Mouse (Mus musculus): ENCODE data around the gene Taf3. TPM values are rescaled to one million over a fixed set of nuclear protein-coding genes. Genes with fewer than 3 reads are reported as not detected.

Taf3 gene
- polyA plus RNA-seq, 1 experiment: 2.7 TPM

DNA sequence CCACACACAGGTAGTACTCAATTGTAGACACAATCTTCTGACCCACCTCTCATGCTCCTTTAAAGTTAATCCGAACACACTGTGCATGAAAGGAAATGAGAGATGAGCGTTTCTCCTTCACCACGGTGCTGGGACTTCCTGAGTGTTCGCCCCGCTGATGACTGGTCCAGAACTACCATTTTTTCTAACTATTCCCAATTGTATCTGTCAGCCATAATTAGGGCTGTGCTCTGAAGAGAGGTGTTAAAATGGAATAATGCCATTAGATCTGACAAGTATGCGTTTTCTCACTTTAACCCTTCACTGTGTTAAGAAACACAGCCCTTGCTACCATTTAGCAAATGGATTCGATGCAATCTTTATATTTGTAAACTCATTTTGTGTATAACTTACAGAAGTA, 18.6 kb downstream of the Taf3 start:
- no peak for TF ChIP-seq TAL1 (IDR thresholded peaks at IDR 0.05; ENCODE audit: low read length)
- TF ChIP-seq GATA1 (IDR thresholded peaks at IDR 0.05; ENCODE audit: low read length): no peak
- Histone ChIP-seq H3K4me1 (ENCODE audit: control insufficient read depth) (peaks cover 4% of the 10 kb centered on the region; the same call in 1 of the 2 replicates), H3K36me3 (ENCODE audit: control insufficient read depth) (no peaks in the 10 kb centered on the region), H3K27me3 (ENCODE audit: control insufficient read depth) (no peaks in the 10 kb centered on the region), H3K4me3 (replicated peaks) (no peak overlapping the region), H3K9me3 (ENCODE audit: control insufficient read depth, low read length) (no peaks in the 10 kb centered on the region)

DNA sequence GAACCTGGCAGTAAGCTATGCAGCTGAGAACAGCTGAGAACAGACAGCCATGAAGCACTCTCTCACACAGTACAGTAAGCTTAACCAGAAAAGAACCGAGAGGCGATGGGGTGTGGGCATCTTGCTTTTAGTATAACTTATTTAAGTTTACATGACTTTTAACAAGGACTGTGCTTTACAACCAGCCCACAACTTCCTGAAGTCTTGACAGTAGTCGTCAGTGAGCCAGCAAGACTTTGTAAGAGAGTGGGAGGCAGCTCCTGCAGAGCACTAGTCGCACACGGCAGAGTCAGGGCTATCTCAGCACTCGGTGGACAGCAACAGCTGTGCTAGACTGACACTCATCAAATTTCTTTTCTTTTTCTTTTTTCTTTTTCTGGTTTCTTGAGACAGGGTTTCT, 24.1 kb downstream of the Taf3 start:
- Histone ChIP-seq H3K4me3 (replicated peaks) (no peak overlapping the region), H3K36me3 (ENCODE audit: control insufficient read depth) (no peaks in the 10 kb centered on the region), H3K9me3 (ENCODE audit: control insufficient read depth, low read length) (no peaks in the 10 kb centered on the region), H3K4me1 (ENCODE audit: control insufficient read depth) (peaks cover under 1% of the 10 kb centered on the region; the same call in 1 of the 2 replicates), H3K27me3 (ENCODE audit: control insufficient read depth) (no peaks in the 10 kb centered on the region)
- TF ChIP-seq TAL1 (IDR thresholded peaks at IDR 0.05; ENCODE audit: low read length) (no peak), GATA1 (IDR thresholded peaks at IDR 0.05; ENCODE audit: low read length) (no peak)

DNA sequence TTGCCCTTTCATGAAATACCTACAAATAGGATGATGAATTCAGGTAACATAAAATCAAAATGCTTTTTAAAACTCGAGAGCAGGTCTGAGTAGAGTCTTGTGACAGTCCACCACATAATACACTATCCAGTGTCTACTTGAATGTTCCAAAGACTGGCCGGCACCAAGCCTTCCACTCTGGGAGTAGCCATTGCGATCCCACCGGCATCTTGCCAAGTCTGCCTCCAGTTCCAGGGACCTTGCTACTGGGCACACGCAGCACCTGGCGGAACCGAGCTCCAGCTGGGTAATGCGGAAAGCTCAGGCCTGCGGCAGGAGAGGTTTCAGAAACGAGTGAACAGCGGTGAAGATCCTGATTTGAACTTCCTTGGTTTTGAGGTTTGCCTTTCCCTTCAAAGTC, 27.1 kb downstream of the Taf3 start:
- Histone ChIP-seq H3K27me3 (ENCODE audit: control insufficient read depth) (no peaks in the 10 kb centered on the region), H3K9me3 (ENCODE audit: control insufficient read depth, low read length) (no peaks in the 10 kb centered on the region), H3K4me1 (ENCODE audit: control insufficient read depth) (peaks cover 3% of the 10 kb centered on the region; the same call in 1 of the 2 replicates), H3K4me3 (replicated peaks) (no peak overlapping the region), H3K36me3 (ENCODE audit: control insufficient read depth) (no peaks in the 10 kb centered on the region)
- no peak for TF ChIP-seq TAL1 (IDR thresholded peaks at IDR 0.05; ENCODE audit: low read length)
- TF ChIP-seq GATA1 (IDR thresholded peaks at IDR 0.05; ENCODE audit: low read length): no peak

DNA sequence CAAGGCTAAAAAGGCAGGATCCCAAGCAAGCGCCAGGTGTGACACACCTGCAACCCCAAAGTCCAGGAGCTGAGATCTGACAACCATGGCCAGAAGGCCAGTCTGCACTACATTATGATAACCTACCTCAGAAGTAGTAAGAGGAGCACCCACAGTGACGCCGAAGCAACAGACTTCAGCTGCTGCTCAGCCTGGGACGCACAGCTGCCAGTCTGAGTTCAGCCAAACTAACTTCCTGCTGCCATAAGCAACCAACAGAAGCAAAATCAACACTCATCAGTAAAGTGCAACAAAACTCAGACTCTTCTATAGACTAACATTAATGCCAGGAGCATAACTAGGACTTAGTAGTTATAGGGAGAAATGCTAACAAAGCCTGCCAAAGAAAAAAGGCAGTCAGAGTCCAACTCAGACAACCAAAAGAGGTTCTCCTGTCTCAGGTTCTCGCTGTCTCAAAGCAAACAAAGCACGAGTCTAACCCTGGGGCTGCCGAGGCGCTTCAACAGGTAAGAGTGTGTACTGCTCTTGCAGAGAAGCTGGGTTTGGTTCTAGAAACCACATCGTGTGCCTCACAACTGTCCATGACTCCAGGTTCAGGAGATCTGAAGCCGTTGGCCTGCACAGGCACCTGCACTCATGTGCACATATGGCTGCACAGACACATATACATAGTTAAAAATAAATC, 33.3 kb downstream of the Taf3 start:
- Histone ChIP-seq H3K27me3 (ENCODE audit: control insufficient read depth) (no peaks in the 10 kb centered on the region), H3K4me3 (replicated peaks) (no peak overlapping the region), H3K36me3 (ENCODE audit: control insufficient read depth) (no peaks in the 10 kb centered on the region), H3K4me1 (ENCODE audit: control insufficient read depth) (peaks cover 7% of the 10 kb centered on the region), H3K9me3 (ENCODE audit: control insufficient read depth, low read length) (no peaks in the 10 kb centered on the region)
- TF ChIP-seq GATA1 (IDR thresholded peaks at IDR 0.05; ENCODE audit: low read length) (no peak), TAL1 (IDR thresholded peaks at IDR 0.05; ENCODE audit: low read length) (no peak)

DNA sequence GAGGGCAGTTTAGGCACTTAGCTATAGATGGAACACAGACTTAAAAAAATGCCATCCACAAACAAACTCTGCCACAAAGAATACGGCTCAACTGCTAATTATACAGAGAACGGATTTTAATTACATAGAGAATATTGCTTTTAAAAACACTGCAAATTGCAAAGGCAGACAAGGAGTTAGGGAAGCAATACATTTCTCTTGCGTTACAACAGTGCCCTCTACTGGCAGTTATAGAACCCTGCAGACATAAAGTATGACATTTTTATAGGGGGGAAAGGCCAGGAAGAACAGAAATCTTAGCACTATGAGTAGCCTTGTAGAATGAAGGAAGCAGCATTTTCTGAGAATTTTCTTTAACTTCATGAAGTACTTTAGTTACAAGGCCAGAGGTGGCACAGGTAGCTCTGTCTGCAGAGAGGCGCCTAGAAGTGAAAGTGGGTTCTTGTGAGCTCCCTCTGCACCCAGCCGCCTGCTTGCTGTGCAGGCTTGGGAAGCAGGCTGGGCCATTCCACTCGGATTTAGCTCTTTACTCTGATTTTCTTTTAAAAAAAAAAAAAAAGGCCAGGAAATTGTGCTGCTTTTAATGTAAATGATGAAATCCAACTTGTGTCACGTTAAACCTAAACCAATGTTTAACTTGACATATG, 38.0 kb downstream of the Taf3 start:
- Histone ChIP-seq H3K27me3 (ENCODE audit: control insufficient read depth) (no peaks in the 10 kb centered on the region), H3K9me3 (ENCODE audit: control insufficient read depth, low read length) (no peaks in the 10 kb centered on the region), H3K4me1 (ENCODE audit: control insufficient read depth) (peaks cover 26% of the 10 kb centered on the region), H3K4me3 (replicated peaks) (no peak overlapping the region), H3K36me3 (ENCODE audit: control insufficient read depth) (no peaks in the 10 kb centered on the region)
- TF ChIP-seq TAL1 (IDR thresholded peaks at IDR 0.05; ENCODE audit: low read length): no peak

DNA sequence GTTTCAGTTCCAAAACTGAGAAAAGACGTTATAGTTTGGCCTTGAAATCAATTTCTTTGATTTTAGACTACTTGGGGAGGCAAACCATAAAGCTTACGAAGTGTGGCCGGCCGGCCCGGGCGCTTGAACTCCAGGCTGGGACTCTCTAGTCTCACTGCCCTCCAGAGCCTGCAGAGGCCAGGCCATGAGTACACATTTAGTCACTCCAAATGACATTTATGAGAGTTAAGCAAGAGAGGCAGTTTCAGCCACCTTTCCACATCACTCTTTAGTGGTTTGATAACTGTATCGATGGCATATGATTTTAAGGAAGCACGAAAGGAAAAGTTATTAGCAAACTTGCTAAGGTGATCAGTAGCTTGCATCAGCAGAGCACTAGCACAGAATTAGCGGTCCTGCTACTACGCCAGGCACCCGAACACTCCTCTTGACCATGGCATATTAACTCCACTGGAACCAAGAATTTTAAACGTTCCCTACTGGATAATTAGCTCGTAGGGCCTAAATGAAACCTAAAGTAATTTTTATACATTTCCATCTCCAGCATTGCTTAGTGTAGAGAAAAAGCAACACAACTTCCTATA, 38.6 kb downstream of the Taf3 start:
- H3K9me3 ChIP-seq (ENCODE audit: control insufficient read depth, low read length): no peaks in the 10 kb centered on the region
- H3K4me1 ChIP-seq (ENCODE audit: control insufficient read depth): peaks cover 24% of the 10 kb centered on the region
- H3K4me3 ChIP-seq (replicated peaks): no peak overlapping the region
- H3K27me3 ChIP-seq (ENCODE audit: control insufficient read depth): no peaks in the 10 kb centered on the region
- H3K36me3 ChIP-seq (ENCODE audit: control insufficient read depth): no peaks in the 10 kb centered on the region
- no peak for TF ChIP-seq GATA1 (IDR thresholded peaks at IDR 0.05; ENCODE audit: low read length)
- TF ChIP-seq TAL1 (IDR thresholded peaks at IDR 0.05; ENCODE audit: low read length): no peak

DNA sequence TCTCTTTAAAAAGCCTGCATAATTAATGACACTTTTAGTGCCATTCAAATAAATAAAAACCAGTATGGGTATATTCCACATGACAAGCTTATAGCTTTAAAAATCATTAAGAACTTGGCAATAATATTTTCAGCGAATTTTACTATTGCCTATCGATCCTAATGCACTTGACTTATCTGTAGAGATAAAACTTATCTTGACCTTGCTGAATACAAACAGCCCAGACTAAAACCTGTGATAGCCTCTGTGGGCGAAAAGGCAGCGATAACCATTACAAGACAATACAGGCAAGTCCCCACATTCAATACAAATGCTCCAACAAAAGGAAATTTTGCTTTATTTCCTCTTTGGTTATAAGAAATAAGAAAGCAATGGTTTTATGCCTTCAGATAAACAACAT, 39.8 kb downstream of the Taf3 start:
- H3K4me1 ChIP-seq (ENCODE audit: control insufficient read depth): peaks cover 22% of the 10 kb centered on the region
- no peaks in the 10 kb centered on the region for H3K36me3 ChIP-seq (ENCODE audit: control insufficient read depth)

DNA sequence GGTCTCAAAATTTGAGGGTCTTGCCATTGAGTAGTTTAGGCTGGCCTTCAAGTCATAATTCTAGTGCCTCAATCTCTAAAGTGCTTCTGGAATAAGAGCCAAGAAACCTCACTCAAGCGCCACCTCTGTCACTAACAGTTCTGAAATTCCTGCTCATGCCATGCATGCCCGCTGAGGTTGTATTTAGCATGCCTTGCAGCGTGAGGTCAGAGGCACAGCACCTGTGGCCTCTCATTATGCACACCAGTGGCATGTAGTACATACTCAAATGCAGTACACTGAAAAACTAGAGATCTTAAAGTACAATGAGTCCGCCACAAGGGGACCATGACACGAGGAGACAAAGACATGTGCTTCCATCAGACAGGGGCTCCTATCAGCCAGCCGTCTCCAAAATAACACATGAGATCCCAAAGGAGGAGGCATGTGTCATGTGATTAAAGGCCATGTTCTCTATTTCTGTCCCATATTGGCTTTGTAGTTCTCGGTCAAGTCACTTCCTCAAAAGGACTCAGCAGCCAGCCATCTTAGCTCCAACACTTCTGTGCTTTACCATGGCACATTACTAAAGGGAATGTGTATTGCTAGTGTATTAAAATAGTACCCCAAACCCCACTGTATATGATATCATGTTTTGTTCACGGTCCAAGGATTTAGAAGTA, 43.3 kb downstream of the Taf3 start:
- peaks cover 2% of the 10 kb centered on the region; the same call in 1 of the 2 replicates for H3K36me3 ChIP-seq (ENCODE audit: control insufficient read depth)
- no peaks in the 10 kb centered on the region for H3K9me3 ChIP-seq (ENCODE audit: control insufficient read depth, low read length)
- TF ChIP-seq TAL1 (IDR thresholded peaks at IDR 0.05; ENCODE audit: low read length): no peak
- no peak overlapping the region for H3K4me3 ChIP-seq (replicated peaks)
- H3K27me3 ChIP-seq (ENCODE audit: control insufficient read depth): no peaks in the 10 kb centered on the region
- peaks cover 22% of the 10 kb centered on the region for H3K4me1 ChIP-seq (ENCODE audit: control insufficient read depth)

More for the DNA sequence above, 39.8 kb downstream of the Taf3 start:
- TF ChIP-seq TAL1 (IDR thresholded peaks at IDR 0.05; ENCODE audit: low read length): no peak
- no peaks in the 10 kb centered on the region for H3K9me3 ChIP-seq (ENCODE audit: control insufficient read depth, low read length)
- H3K27me3 ChIP-seq (ENCODE audit: control insufficient read depth): no peaks in the 10 kb centered on the region
- no peak overlapping the region for H3K4me3 ChIP-seq (replicated peaks)

DNA sequence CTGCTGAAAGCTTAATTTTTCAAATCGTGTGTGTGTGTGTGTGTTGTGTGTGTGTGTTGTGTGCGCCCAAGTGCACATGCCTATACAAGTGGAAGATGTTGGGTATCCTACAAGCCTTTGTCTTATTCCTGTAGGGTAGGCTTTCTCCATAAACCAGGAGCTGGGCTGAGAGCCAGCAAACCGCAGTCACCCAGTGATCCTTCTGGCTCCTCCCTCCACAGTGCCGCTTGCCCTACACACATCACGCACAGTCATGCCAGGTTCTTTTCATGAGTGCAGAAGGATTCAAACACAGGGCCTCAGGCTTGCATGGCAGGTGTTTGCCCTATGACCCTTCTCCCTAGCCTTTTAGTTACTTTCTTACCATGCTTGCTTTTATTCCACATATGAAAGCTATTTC, 45.0 kb downstream of the Taf3 start:
- Histone ChIP-seq H3K4me3 (replicated peaks) (no peak overlapping the region), H3K36me3 (ENCODE audit: control insufficient read depth) (peaks cover 2% of the 10 kb centered on the region; the same call in 1 of the 2 replicates), H3K9me3 (ENCODE audit: control insufficient read depth, low read length) (no peaks in the 10 kb centered on the region)

More for the DNA sequence above, 45.0 kb downstream of the Taf3 start:
- TF ChIP-seq TAL1 (IDR thresholded peaks at IDR 0.05; ENCODE audit: low read length) (no peak), GATA1 (IDR thresholded peaks at IDR 0.05; ENCODE audit: low read length) (no peak)
- Histone ChIP-seq H3K27me3 (ENCODE audit: control insufficient read depth) (no peaks in the 10 kb centered on the region), H3K4me1 (ENCODE audit: control insufficient read depth) (peaks cover 13% of the 10 kb centered on the region)
